Mouse (Mus musculus) adrenal gland, postnatal 36 days (tissue): ENCODE measurements around the gene Trub2. TPM values are rescaled to one million over a fixed set of nuclear protein-coding genes. Genes with fewer than 3 reads are reported as not detected.

Experiments
- DNase-seq, 2 experiments: peaks; one replicate each; pipeline ENCODE4 v3.0.0; 2021; ENCODE audit warnings: mixed read lengths in 1 of 2
- total RNA-seq, 2 experiments: library from RNA; stranded (reverse); gene quantifications; 2 replicates each; pipeline ENCODE4 v1.2.3; 2021

The Trub2 gene
- total RNA-seq, 2 experiments from 2014 or later: 33.3 to 37.7 TPM

DNA sequence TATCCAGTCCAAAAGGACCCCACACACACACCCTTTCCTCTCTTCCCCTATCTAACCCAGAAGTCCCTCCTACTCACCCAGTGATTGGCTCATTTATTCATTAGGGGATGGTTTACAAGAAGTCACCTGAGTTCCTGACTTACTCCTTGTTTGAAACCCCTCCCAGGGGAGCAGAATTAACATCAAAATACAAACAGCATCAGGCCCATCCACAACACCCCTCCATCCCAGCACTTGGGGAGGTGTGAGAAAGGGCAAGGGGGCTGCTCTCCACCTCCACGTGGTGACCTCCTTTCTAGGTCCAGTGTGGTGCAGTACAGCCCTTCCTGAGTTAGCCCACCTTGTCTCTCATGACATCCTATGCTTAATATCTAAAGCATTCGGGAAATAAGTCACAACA is 58.8 kb downstream of the Trub2 start:
- no peak for DNase-seq

DNA sequence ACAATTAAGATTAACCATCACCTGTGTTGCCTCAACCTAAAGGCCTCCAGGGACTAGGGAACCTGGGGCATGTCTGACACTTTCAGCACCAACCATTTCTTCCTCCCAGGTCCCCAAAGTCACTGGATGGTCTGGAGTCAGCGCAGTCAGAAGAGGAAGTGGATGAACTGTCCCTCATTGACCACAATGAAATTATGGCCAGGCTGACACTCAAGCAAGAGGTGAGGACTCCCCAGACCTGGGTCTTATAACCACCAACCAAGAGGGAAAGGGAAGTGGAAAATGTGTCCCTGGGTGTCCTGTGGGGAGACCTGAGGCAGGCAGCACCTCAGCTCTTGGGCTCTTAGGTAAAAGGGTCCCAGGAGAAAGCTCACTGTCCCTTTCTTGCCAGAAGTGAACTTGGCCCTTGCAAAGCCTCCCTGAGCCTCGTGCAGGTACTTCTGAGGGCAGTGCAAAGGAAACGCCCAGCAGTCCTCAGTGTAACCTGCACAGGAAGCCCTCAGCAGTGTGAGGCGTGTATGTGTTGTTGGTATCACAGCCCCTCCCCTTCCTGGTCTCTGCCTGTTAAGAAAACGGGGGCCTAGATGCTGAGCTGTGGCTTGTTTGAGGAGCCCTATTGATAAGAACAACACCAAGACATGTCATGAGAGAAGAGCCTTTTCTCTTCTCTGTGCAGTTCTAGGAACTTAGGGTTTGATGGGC is 63.5 kb downstream of the Trub2 start:
- no peak for DNase-seq

DNA sequence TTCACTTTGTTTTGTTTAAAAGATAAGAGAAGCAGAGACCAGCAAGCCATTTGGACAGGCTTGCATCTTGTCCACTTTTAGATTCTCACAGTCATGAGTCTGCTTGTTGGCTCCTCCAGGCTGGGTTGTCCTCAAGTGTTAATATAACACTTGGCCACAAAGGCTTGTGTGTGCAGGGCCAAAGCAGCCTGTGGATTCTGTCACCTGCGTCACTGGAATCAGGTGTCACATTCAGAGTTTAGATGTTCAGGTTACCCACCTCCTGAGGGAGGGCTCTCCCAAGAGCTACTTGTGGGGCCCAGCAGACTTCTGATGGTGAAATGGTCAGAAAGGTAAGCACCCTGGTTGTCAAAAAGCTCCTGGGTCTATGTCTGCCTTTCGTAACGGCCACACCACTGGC is 65.2 kb downstream of the Trub2 start:
- DNase-seq: no peak

DNA sequence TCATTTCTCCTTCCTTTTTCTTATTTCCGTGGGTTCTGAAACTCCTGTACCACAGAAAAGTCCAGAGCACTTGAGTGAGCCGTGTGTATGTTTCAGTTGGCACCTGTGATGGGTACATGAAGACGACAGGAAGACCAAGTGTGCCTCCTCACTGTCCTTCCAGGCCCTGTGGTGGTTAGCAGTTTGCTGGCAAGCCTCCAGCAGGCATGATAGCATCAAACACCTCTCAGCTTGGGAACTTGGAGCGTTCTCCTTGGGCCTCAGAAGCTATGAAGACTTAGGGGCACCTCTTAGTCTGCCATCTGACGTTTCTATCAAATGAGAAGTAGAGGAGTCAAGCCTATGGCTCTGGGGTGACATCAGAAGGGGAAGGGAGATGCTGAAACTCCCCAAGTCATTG is 69.7 kb downstream of the Trub2 start:
- DNase-seq: no peak

DNA sequence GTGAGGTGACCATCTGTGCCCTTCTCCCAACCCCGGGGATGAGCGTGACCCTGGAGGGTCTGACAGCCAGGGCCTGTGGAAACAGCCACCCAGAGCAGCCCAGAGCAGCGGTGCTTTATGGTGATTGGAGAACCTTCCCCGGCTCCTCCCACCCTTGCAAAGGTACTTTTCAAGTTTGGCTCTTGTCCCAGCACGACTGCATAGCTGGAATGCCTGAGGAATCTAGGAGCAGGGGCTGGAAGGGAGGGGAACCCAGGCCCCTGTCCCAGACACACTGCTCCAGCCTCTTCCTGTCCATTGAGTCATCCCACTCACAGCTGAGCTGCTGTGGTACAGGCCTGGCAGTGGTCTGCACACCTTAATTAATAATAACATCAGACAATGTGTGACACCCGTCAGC is 71.6 kb downstream of the Trub2 start:
- DNase-seq: peak in 1 of 2 experiments; percentile 35

DNA sequence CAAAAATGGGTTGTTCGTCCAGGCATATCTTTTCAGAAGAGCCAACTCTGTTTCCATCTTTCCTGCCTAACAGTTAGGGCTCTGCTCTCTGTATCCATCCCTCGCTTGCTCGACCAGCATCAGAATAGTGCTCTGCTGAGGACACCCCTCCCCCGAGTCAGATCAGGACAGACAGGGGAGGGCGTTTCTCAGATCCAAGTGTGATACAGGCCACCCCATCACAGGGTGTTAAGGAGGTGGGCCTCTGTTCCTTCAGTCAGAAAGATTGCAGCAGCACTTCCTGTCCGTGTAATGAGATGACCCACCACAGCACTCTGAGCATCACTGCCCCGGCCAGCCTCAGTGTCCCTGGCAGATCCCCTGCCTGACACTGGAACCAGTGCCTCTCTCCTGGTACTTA is 72.2 kb downstream of the Trub2 start:
- no peak for DNase-seq

DNA sequence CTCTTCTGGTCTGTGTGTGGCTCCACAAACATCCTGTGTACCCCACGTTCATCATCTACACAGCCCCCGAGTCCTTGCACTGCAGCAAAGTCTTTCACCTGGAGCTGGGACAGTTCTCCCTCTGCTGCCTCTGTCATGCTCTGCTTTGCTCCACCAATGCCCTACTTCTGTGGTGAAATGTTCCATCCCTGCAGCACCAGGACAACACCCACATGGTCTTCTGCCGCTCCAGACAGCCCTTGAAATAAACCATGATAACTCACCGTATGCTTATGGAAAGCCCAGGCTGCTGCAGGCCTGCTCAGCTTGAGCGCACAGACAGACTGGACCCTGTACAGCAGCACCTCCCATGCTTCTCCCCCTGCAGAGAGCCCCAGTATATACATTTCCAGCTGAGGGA is 74.2 kb downstream of the Trub2 start:
- no peak for DNase-seq

DNA sequence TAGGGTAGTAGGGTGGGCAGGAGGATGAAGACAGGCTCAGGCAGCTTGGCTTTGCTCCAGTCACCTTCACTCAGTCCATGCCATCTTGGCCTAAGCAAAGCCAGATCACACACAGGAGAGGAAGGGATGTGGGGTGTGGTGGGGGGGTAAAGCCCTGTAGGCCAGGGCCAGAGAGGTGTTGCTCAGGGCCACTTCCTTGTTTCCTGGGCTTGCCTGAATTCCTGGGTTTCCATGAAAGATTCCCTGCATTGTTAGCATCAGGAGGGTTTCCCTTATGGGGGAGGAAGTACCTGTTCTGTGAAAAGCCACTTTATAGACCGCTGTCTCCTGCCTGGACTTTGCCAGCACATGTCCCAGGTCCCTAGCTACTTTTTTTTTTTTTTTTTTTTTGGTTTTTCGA is 74.8 kb downstream of the Trub2 start:
- no peak for DNase-seq

DNA sequence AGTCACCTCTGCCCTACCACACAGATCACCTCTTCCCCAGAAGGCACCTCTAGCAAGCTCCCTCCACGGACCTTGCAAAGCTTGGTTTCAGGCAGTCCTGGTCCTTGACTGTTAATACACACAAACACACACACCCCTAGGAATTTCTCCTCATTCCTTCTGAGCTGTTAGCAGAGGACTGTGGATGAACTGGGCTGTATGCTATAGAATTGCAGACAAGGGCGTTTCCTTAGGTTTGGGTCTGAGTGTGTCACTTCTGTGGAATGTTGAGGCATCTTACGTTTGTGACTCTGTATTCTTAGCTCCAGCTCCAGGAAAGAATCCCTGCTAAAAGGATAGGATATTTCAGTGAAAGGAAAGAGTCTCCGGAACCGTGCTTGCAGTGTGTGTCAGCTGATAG is 76.4 kb downstream of the Trub2 start:
- DNase-seq: no peak

Other genes starting within 250 kb of the Trub2 start
- 10 to 100 TPM; 45.4 to 49.9 TPM for gene Rapgef1, start 168.8 kb downstream of the Trub2 start, total RNA-seq
- gene Gm13420, start 36.8 kb downstream of the Trub2 start, total RNA-seq: not detected
- gene Gm13547, start 29.2 kb downstream of the Trub2 start, total RNA-seq: not detected
- 10 to 100 TPM; 16.9 to 21.7 TPM for gene Coq4, start 1.0 kb downstream of the Trub2 start, total RNA-seq
- gene Slc27a4, start 14.1 kb upstream of the Trub2 start, total RNA-seq: 10 to 100 TPM; 30.4 to 39.2 TPM
- gene Urm1, start 31.6 kb upstream of the Trub2 start, total RNA-seq: 10 to 100 TPM; 36.7 to 36.8 TPM
- 10 to 100 TPM; 11.6 to 15.8 TPM for gene Cercam, start 80.7 kb upstream of the Trub2 start, total RNA-seq
- gene Odf2, start 100.7 kb upstream of the Trub2 start, total RNA-seq: 10 to 100 TPM; 35.4 to 36.0 TPM
- gene Gle1, start 146.9 kb upstream of the Trub2 start, total RNA-seq: 10 to 100 TPM; 29.8 to 32.1 TPM
- gene Sptan1, start 177.1 kb upstream of the Trub2 start, total RNA-seq: 100 to 1,000 TPM; 197 to 273 TPM